Mouse (Mus musculus): Measurements from ENCODE around the gene Serpinf1. TPM values are rescaled to one million over a fixed set of nuclear protein-coding genes. Genes with fewer than 3 reads are reported as not detected.
"Not testable (repeated sequence)": the region's sequence is repeated elsewhere in the genome, so short reads cannot be mapped to it uniquely, and the experiment has no call there.

Serpinf1 gene
- polyA plus RNA-seq, 1 experiment, result 5.8 TPM

DNA sequence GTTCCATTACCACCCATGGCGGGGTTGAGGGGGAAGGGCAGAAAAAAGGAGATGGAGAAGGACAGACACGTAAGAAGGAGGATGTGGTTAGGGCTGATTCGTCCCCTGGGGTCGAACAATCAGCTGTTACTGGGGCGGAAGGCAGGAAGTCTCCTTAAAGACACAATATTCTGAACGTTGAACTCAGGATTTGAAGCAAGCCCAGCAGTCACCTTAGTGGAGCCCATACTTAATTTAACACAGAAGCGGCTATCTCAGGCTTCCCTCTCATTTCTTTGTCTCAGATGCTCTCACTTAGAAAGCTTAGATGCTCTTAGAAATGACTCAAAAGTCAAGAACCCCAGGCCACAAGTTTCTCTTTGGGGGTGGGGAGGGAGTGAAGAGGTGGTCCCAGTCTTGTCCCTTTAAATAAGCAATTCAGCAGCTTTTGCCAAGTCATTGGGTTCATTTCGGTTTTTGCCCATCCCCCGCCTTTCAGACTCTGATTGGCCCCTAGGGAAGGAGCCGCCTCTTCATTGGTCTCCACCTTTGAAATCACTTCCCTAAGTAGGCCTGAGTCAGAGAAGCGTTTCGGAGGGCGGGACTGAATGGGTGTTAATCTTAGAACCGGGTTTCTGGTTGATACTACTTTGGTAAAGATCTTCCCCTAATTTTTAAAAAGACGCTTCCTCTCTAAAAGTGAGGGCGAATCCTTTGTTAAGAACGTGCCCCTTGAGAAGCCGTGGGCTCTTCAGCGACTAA, 37.8 kb upstream of the Serpinf1 start:
- peaks cover 24% of the 10 kb centered on the region for H3K4me1 ChIP-seq (ENCODE audit: control insufficient read depth, insufficient read depth, insufficient read length, low read length)
- TF ChIP-seq POLR2A (IDR thresholded peaks at IDR 0.05; ENCODE audit: low read depth, low read length) (no peak), CTCF (IDR thresholded peaks at IDR 0.05; ENCODE audit: extremely low read depth, insufficient read length, insufficient replicate concordance, low read depth, low read length) (no peak)
- 9% methylated on average over 19 of the region's 19 CpGs for WGBS

DNA sequence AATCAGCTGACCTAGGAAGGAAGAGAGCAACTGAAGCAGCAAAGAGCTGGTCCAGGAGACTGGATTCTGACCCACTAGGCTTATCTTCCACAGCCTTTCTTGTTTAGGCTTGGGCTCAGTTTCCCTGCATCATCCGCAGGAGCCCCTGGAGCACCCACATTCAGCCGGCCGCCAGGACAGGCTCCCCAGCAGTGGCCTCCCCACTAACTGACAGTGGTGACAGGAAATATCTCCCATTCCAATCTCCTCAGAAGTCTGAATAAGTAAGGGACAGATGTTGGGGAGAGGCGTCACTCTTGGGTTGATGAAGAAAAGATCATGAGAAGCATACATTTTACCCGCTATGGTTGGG, 37.2 kb upstream of the Serpinf1 start:
- 52% methylated on average over 5 of the region's 5 CpGs for WGBS
- Histone ChIP-seq H3K27ac (ENCODE audit: insufficient read depth, low read depth, low read length) (peak overlapping the region; percentile 100), H3K4me1 (ENCODE audit: control insufficient read depth, insufficient read depth, insufficient read length, low read length) (peaks cover 25% of the 10 kb centered on the region), H3K27me3 (ENCODE audit: control insufficient read depth, insufficient read depth, low read length) (no peaks in the 10 kb centered on the region), H3K36me3 (ENCODE audit: control insufficient read depth, insufficient read depth, low read length) (peaks cover 11% of the 10 kb centered on the region), H3K4me3 (ENCODE audit: low read depth, low read length) (no peak overlapping the region)
- no peak for TF ChIP-seq CTCF (IDR thresholded peaks at IDR 0.05; ENCODE audit: extremely low read depth, insufficient read length, insufficient replicate concordance, low read depth, low read length)
- TF ChIP-seq POLR2A (IDR thresholded peaks at IDR 0.05; ENCODE audit: low read depth, low read length), result no peak

More for the DNA sequence above, 37.8 kb upstream of the Serpinf1 start:
- H3K4me3 ChIP-seq (ENCODE audit: low read depth, low read length), result peak overlapping the region; percentile 66
- no peaks in the 10 kb centered on the region for H3K27me3 ChIP-seq (ENCODE audit: control insufficient read depth, insufficient read depth, low read length)
- H3K27ac ChIP-seq (ENCODE audit: insufficient read depth, low read depth, low read length), result peak overlapping the region; percentile 100
- peaks cover 16% of the 10 kb centered on the region for H3K36me3 ChIP-seq (ENCODE audit: control insufficient read depth, insufficient read depth, low read length)

DNA sequence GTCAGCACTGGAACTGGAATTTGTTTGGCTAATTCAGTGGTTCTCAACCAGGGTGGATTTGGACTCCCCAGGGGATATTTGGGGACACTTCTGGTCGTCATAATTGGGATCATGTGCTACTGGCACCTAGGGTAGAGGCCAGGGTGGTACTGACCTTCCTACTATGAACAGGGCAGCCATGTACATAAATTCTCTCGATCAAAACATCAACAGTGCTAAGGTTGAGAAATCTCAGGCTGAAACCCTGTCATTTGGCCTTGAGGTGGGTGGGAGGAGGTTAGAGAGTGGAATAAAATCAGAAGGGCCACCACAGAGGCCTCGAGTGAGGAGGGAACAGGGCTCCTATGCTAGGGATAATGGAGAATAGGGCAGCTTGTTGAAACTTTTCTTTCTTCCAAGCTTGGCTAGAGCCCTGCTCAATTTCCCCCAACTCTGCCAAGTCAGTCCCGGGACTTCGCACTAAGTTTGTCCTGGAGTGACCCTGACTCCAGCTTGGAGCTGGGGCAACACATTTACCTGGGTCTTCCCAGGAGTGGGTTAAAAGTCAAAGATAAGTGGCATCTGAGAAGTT, 36.7 kb upstream of the Serpinf1 start:
- peaks cover 24% of the 10 kb centered on the region for H3K4me1 ChIP-seq (ENCODE audit: control insufficient read depth, insufficient read depth, insufficient read length, low read length)

DNA sequence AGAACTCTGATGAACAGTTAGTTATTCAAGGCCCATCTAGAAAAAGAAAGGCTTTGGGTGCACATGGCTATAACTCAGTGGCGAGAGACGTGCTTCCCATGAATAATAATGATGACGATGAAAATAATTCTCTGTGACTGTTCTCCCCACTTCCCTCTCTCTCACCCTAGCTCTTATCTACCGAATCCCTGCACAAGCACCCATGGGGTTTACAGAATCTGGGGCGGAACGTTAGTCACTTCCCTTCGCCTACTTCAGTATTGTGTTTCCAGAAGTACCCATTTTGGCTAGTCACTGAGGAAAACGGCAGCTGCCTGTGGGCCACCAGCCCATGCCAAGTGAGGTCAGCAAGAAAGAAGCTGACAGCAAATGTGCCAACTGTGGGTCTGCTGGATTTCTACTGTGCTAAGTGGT, 36.1 kb upstream of the Serpinf1 start:
- no peaks in the 10 kb centered on the region for H3K27me3 ChIP-seq (ENCODE audit: control insufficient read depth, insufficient read depth, low read length)
- peaks cover 28% of the 10 kb centered on the region for H3K4me1 ChIP-seq (ENCODE audit: control insufficient read depth, insufficient read depth, insufficient read length, low read length)
- TF ChIP-seq CTCF (IDR thresholded peaks at IDR 0.05; ENCODE audit: extremely low read depth, insufficient read length, insufficient replicate concordance, low read depth, low read length) (no peak), POLR2A (IDR thresholded peaks at IDR 0.05; ENCODE audit: low read depth, low read length) (no peak)
- H3K36me3 ChIP-seq (ENCODE audit: control insufficient read depth, insufficient read depth, low read length), result peaks cover 4% of the 10 kb centered on the region
- H3K4me3 ChIP-seq (ENCODE audit: low read depth, low read length), result no peak overlapping the region
- 74% methylated on average over 8 of the region's 8 CpGs for WGBS
- H3K27ac ChIP-seq (ENCODE audit: insufficient read depth, low read depth, low read length), result peak overlapping the region; percentile 100

More for the DNA sequence above, 36.7 kb upstream of the Serpinf1 start:
- H3K27ac ChIP-seq (ENCODE audit: insufficient read depth, low read depth, low read length), result peak overlapping the region; percentile 100
- TF ChIP-seq POLR2A (IDR thresholded peaks at IDR 0.05; ENCODE audit: low read depth, low read length) (no peak), CTCF (IDR thresholded peaks at IDR 0.05; ENCODE audit: extremely low read depth, insufficient read length, insufficient replicate concordance, low read depth, low read length) (no peak)
- H3K36me3 ChIP-seq (ENCODE audit: control insufficient read depth, insufficient read depth, low read length), result peaks cover 6% of the 10 kb centered on the region
- WGBS, result 53% methylated on average over 5 of the region's 5 CpGs
- H3K4me3 ChIP-seq (ENCODE audit: low read depth, low read length), result no peak overlapping the region
- H3K27me3 ChIP-seq (ENCODE audit: control insufficient read depth, insufficient read depth, low read length), result no peaks in the 10 kb centered on the region

DNA sequence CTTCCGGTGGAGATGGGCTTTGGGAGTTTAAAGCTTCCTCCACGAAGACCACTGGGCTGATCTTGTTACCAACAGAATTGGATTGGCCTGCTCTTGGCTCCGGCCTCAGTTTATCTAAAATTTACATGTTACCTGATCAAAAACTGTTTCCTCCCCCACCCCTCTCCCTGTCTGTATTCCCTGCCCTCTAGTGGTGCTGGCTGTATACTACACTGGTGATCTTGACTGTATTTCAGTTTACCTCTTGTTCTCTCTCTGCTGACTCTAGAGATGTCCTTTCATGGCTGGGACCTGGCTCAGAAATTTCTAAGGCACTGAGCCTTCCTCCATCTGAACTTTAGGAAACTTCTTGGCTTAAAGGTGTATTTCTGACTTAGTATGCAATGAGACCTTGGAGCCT, 35.7 kb upstream of the Serpinf1 start:
- Histone ChIP-seq H3K4me1 (ENCODE audit: control insufficient read depth, insufficient read depth, insufficient read length, low read length) (peaks cover 33% of the 10 kb centered on the region), H3K27ac (ENCODE audit: insufficient read depth, low read depth, low read length) (no peak overlapping the region), H3K27me3 (ENCODE audit: control insufficient read depth, insufficient read depth, low read length) (no peaks in the 10 kb centered on the region), H3K4me3 (ENCODE audit: low read depth, low read length) (no peak overlapping the region), H3K36me3 (ENCODE audit: control insufficient read depth, insufficient read depth, low read length) (no peaks in the 10 kb centered on the region)
- TF ChIP-seq CTCF (IDR thresholded peaks at IDR 0.05; ENCODE audit: extremely low read depth, insufficient read length, insufficient replicate concordance, low read depth, low read length), result peak; percentile 51; the same call in 1 of the 2 replicates
- TF ChIP-seq POLR2A (IDR thresholded peaks at IDR 0.05; ENCODE audit: low read depth, low read length), result no peak
- 20% methylated on average over 3 of the region's 3 CpGs for WGBS

DNA sequence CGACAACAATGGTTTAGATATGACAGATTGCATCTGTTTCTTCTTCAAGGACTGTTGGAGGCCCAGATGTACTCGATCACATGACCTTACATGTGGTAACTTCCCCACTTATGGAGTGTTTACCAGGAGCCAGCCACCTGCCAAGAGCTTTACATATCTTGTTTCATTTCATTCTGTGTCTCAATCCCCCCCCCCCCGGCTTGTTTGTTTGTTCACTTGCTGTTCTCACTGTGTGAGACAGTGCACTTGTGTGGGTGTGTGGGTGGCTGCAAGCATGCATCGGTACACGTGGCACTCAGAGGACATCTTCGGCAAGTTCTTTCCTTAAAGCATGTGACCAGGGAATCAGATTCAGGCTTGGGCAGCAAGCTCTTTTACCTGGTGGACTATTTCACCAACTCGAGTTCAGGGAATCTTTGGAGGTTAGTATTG, 34.0 kb upstream of the Serpinf1 start:
- H3K27me3 ChIP-seq (ENCODE audit: control insufficient read depth, insufficient read depth, low read length), result no peaks in the 10 kb centered on the region
- H3K4me1 ChIP-seq (ENCODE audit: control insufficient read depth, insufficient read depth, insufficient read length, low read length), result peaks cover 31% of the 10 kb centered on the region
- TF ChIP-seq POLR2A (IDR thresholded peaks at IDR 0.05; ENCODE audit: low read depth, low read length) (no peak), CTCF (IDR thresholded peaks at IDR 0.05; ENCODE audit: extremely low read depth, insufficient read length, insufficient replicate concordance, low read depth, low read length) (no peak)
- H3K4me3 ChIP-seq (ENCODE audit: low read depth, low read length), result no peak overlapping the region
- 70% methylated on average over 7 of the region's 7 CpGs for WGBS
- peak overlapping the region; percentile 24; the same call in 1 of the 2 replicates for H3K27ac ChIP-seq (ENCODE audit: insufficient read depth, low read depth, low read length)
- peaks cover 5% of the 10 kb centered on the region; the same call in 1 of the 2 replicates for H3K36me3 ChIP-seq (ENCODE audit: control insufficient read depth, insufficient read depth, low read length)

DNA sequence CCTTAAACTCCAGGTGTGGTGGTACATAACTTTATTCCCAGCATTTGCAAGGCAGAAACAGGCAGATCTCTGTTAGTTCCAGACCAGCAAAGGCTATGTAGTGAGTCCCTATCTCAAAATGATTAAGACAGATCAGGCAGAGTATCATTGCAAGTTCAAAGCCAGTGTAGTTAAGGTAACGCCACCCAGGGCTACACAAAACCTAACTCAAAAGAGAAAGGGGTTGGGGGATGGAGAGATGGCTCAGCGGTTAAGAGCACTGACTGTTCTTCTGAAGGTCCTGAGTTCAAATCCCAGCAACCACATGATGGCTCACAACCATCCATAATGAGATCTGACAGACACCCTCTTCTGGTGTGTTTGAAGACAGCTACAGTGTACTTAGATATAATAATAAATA, 33.5 kb upstream of the Serpinf1 start:
- H3K4me3 ChIP-seq (ENCODE audit: low read depth, low read length); H3K27me3 ChIP-seq (ENCODE audit: control insufficient read depth, insufficient read depth, low read length); H3K36me3 ChIP-seq (ENCODE audit: control insufficient read depth, insufficient read depth, low read length); H3K27ac ChIP-seq (ENCODE audit: insufficient read depth, low read depth, low read length): not testable (repeated sequence)
- peaks cover 31% of the 10 kb centered on the region for H3K4me1 ChIP-seq (ENCODE audit: control insufficient read depth, insufficient read depth, insufficient read length, low read length)
- WGBS, result 96% methylated on average over 2 of the region's 2 CpGs

Measured in small intestine, adult 2 months (tissue).